Mouse (Mus musculus) c-Kit-positive CD71-positive TER-119-negative erythroid progenitor cells, embryonic 14.5 days (primary cell): ENCODE data around the gene Pla2g2c.

Source experiments
- DNase-seq: peaks from one replicate; pipeline ENCODE4 v3.0.0-alpha.2; 2013; ENCODE audit warnings: low read depth

Gene Pla2g2c

DNA sequence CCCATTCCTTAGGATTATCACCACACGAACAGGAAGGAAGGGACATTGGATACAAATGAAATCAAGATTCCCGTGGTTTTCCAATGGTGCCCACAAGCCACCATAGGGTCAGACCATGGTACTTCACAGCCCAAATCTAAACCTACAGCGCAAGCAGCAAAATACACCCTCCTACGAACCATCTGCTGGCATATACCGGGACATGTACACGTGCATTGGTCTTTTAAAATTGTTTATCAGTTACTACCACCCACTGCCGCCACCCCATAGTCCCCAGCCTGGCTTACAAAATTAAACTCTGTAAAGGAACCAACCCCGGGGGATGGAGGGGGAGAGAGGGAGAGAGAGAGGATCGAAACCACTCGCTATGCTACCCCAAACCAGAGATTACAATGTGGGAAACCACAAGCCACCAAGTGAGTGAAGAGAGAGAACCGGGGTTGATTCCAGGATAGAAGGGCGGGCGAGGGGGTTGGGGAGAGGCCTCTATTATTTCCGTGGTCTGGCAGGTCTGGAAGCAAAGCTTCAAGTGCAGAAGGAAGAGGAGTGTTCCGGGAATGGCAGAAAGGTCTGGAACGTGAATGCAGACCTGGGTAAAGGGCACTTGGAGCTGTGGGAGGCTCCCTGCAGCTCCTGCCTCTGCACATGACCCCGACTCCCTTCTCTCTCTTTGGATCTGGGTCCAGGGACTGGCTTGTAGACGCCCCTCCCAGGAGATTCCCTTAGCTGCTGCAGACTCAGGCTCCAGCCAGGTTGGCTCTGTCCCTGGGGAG is at the start of gene Pla2g2c:
Gene Pla2g2c, plus strand, starts transcription at position 439 of the 773 bp plus-strand sequence.
- no peak for DNase-seq

GRCm38 (mm10) chr4:138676480-138676879 is 48.1 kb upstream of the Pla2g2c start:
- DNase-seq, result peak; percentile 7

- DNase-seq, result no peak
Measured at GRCm38 (mm10) chr4:138677579-138677978, 47.0 kb upstream of the Pla2g2c start.

GRCm38 (mm10) chr4:138680124-138680523 is 44.5 kb upstream of the Pla2g2c start:
- no peak for DNase-seq

- DNase-seq, result no peak
Measured at GRCm38 (mm10) chr4:138682760-138683159, 41.8 kb upstream of the Pla2g2c start.

- no peak for DNase-seq
Measured at GRCm38 (mm10) chr4:138685813-138686212, 38.8 kb upstream of the Pla2g2c start.

GRCm38 (mm10) chr4:138689094-138689512 is 35.5 kb upstream of the Pla2g2c start:
- DNase-seq, result no peak

GRCm38 (mm10) chr4:138690561-138690960 is 34.0 kb upstream of the Pla2g2c start:
- DNase-seq, result no peak

DNA sequence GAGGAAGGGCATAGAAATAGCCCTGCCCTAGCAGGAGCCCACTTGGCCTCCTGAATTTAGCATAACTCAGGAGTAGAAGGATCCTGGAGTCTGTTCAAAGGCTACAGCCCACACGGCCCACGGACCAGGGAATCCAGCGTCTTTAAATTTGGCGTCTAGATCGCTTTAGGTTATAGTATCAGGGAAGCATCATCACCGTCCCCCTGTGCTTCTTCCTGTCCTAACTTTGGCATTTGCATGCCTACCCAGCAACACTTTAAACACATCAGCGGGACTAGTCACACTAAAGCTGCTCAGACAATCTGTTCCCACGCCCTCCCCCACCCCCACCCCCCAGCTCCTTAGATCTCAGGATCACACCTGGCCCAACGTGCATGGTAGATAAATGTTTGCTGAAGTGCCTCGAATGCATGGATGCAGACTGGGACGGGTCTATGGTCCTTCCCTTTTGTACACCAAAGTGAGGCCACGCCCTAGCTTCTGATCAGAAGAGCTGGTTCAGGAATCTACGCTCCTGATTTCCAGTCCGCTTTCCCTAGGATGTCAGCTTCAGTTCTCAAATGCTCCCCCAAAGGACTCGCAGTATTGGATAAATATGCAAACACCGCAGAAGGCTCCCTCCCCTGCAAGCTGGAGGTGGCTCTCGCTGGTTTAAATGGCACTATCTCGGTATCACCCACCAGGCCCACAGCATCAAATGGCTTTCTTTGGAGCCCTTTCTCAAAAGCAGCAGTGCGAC is 33.0 kb upstream of the Pla2g2c start:
- DNase-seq, result no peak

DNA sequence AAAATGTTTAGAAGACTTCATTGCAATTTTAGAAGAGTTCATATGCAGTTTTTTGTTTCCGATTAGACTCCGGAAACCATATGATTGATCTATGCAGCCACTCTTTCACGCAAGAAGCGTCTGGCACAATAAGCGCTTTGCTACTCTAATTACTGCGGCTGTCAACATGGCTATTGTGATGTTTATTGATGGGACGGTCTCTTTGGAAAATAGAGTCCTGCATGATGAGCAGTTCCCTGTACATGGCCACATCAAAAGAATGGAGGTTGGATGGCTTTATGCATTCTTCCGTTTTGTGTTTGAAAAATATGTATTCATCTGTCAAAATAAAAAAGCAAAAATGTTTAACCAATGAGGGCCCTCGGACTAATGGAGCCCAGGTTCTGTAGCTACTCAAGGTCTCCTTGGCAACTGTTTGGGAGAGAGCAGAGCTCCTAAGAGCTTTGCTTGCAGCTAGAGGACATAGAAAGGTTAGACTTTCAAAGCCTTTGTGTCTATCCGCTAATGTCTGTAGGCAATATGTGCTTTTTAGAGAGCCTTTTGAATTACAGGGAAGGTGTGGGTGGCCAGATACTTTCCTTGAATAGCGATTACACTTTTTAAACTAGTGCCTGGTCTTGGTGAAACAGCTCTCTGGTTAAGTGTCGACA is 31.4 kb upstream of the Pla2g2c start:
- DNase-seq, result no peak

- DNase-seq, result no peak
Measured at GRCm38 (mm10) chr4:138696720-138697119, 27.9 kb upstream of the Pla2g2c start.

DNA sequence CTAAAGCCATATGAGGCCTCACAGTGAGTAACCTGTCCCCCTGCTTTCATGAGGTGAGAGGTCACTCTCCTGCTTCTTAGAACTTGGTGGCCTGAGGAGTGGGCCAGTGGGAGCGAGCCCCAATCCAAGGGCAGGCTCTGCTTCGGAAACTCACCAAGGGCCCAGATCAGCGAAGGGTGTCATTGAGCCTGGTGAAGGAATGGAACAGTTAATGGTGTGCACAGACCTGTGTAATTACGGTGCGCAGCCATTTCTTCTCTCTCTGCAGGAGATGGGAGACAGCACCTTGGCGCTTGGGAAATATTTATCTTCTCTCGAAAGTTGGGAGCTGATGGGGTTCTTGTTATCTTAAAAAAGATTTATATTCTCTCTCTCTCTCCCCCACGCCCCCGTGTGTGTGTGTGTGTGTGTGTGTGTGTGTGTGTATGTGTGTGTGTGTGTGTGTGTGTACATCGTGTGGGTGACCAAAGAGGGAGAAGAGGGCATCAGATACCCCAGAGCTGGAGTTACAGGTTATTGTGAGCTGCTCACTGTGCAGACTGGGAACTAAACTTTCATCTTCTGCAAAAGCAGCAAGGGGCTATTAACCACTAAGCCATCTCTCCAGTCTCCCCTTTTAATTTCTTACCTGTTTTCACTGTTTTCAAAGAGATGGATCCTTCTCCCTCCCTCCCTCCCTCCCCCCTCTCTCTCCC is 27.3 kb upstream of the Pla2g2c start:
- DNase-seq, result no peak

DNA sequence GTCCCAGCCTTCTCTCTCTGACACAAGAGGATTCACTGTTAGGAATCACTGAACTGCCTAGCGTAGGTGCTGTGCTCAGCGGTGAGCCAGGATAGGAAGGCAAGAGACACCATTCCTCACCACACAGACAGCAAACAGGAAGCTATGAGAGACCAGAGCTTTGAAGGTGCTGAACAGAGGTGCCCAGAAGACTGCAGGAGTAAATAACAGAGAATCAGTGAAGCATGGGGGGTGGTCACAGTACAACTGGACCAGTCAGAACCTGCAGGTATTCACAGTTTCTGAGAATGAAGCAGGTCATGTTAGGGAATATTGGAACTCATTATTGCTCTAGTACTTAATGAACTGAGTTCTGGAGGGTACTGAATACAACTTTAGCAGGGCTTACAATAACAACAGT is 26.3 kb upstream of the Pla2g2c start:
- no peak for DNase-seq

DNA sequence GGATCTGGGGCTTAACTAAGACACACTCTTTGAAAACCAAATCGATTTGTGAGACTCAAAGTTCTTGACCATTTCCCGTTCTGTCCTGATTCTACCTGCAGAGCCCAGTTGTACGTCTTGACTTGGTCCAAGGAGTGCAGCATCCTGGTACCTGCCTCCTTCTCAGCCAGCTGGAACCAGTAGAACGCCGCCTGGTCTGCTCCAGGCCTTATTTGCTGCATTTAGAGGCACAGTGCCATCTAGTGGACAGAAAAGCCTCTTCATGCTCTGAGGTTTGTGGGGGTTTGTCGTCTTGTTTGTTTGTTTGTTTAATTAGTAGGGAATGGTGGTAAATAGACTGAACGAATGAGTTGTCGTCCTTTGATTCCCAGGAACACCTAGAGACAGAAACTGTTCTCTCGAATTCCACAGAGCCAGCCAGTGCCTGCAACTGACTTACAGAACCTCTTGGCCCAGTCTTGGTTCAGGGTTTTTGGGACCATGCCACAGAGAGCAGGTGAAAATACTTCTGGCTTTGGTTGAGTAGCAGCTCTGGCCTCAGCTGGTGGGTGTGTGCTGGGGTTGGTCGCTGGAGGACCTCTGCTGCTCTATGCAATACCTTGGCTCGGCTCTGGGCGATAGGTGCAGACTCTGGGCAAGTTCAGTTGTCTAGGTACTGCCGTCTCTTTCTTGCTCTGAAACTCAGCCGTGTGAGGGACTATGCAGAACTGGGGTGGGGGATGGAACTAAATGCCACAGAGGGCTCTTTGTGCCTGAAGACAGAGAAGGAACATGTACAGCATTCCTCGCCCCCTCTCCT is 24.2 kb upstream of the Pla2g2c start:
- DNase-seq, result peak; percentile 13

- DNase-seq, result no peak
Measured at GRCm38 (mm10) chr4:138701111-138701510, 23.5 kb upstream of the Pla2g2c start.

DNA sequence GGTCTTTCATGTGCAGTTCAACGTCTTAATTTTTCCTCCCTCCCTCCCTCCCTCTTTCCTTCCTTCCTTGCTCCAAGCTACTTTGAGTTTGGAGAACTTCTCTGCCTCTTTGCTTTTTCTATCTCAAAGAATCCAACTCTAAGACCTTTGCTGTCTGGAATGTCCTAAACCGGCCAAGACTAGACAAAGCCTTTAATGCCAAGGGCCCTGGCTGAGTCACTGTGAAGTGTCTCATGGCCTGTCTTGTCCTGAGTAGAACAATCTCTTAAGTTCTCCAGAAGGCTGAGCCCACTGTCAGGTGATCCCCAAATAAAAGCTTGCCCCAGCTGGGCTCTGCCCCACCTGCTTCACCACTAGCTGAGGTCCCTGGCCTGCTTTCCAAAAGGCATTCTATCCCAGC is 22.6 kb upstream of the Pla2g2c start:
- no peak for DNase-seq

DNA sequence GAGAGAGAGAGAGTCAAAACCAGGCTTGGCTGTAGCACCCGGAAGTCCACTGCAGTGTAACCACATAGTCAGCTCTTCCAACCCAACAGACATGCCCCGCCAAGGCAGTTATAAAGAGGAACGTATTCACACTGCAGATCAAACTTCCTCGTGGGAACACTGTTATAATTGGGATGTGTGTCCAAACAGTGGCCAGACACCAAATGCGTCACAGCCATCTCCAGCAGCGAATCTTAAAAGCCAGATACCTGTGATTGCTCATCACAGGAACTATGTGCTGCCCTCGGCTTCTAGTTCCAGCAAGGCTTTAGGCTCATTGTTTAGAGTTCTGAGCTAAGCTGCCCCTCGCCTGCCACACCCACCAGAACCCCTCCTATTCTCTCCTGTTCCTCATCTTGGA is 22.1 kb upstream of the Pla2g2c start:
- DNase-seq, result no peak

GRCm38 (mm10) chr4:138703591-138703990 is 21.0 kb upstream of the Pla2g2c start:
- DNase-seq, result no peak

DNA sequence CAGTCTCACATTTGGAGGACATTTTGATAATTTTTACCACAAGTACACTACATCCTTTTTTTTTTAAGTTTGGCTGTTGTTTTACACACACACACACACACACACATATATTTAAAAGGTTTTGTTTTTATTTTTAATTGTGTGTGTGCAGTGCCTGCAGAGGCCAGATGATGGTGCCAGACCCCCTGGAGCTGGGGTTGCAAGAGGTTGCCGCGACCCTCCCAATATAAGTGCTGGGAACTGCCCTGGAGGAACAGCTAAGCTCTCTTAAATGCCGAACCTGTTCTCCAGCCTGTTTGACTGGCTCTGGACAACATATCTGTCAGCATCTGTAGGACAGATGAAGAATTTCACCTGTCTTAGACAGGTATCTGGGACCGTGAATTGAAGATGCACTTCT is 20.4 kb upstream of the Pla2g2c start:
- no peak for DNase-seq

- DNase-seq, result no peak
Measured at GRCm38 (mm10) chr4:138706620-138707019, 18.0 kb upstream of the Pla2g2c start.

DNA sequence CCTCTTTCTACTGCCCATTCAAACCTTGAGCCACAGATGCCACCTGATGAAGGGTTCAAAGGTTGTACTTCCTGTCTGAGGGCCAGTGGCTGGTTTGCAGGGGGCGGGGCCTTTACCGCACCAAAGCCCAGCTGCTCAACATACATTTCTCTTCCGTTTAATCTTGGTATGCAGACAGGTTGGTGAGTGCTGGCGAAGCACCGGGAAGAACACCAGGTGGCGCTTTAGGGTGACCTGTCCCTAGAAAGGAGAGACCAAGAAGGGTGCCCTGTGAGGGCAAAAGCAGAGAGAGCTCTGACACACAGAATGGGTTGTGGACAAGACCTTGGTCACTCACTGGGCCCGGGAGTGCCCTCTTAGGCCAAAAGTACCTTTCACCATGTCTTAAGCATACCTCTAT is 16.0 kb upstream of the Pla2g2c start:
- no peak for DNase-seq

DNA sequence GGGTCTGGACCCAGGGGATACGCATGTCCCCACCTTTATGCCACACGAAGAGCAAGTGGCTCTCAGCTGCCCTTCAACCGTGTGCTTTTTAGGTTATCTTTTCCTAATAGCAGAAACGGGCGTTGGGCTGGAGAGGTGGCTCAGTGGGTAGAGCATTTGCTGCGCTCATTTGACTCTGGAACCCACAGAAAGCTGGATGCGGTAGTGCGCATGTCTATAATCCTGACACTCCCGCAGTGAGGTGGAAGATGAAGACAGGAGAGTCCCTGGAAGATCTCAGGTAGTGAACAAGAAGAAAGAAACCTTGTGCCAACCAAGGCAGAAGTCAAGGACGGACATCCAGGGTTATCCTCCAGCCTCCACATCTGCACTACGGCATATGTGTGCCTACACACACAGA is 15.3 kb upstream of the Pla2g2c start:
- DNase-seq, result no peak
